Mouse (Mus musculus): ENCODE measurements around the gene Zfp52. TPM values are rescaled to one million over a fixed set of nuclear protein-coding genes. Genes with fewer than 3 reads are reported as not detected.

Gene Zfp52
- 3.3 and 4.0 TPM in 2 replicates for polyA plus RNA-seq (2011; ENCODE audit: insufficient read depth, insufficient read length, low replicate concordance, missing spikeins)

DNA sequence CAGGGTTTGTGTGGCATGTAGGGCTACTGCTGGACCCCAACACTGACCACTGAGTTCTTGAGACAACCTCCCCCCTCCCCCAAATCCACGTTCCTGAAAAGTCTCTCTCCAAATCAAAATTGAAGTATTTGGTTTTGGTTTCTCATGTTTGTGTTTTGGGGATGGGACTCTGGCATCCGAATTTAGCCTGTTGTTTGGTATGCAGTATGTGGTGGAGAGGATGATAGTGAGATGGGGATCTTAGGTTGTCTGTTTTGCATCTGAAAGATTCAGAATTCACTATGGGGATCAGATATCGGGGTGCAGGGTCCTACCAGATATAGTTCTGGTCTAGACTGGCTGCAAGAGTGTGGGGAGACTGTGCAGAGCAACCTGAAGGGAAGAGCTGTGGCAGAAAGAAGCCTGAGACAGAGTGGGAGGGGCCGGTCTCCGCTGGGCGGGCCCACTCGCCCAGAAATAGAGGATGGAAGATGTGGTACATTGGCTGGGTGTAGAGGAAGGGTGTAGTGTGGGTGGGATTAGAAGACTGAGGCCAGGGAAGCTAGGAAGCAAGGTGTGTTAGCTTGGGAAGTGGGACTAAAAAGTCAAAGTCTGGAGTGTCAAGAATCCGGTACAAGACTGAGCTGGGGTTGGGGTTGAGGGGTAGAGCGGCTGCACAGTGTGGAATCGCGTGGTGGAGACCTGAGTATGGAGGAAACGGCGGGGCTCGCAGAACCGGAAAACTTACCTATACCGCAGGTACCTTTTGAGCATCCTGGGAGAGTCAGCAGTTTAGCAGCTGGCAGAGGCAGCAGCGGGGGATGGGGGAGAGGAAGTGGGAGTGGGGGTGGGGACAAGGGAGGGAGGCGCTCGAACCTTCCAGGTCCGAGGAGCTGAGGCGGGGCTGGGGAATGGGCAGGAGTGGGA lies at the start of gene Zfp52:
Zfp52 (plus strand) TSS at position 444 of the 906 bp plus-strand sequence.
- under 1% methylated on average over 21 of the region's 21 CpGs for WGBS
- peak within 1 kb of the TSS; percentile 85 for H3K4me3 ChIP-seq (replicated peaks; ENCODE audit: control insufficient read depth, low read depth, low read length)
- peak within 1 kb of the TSS; percentile 74 for H3K27ac ChIP-seq (ENCODE audit: control insufficient read depth, insufficient read depth, low read depth, low read length, poor library complexity)
- no peaks in the 10 kb centered on the region; the same call in 1 of the 2 replicates for H3K4me1 ChIP-seq (ENCODE audit: control insufficient read depth, insufficient read depth, low read length)
- TF ChIP-seq CTCF (IDR thresholded peaks at IDR 0.05; ENCODE audit: control insufficient read depth, insufficient read depth, low read length): no peak
- no peak for TF ChIP-seq POLR2A (IDR thresholded peaks at IDR 0.05; ENCODE audit: borderline replicate concordance, control insufficient read depth, low read depth, low read length)

DNA sequence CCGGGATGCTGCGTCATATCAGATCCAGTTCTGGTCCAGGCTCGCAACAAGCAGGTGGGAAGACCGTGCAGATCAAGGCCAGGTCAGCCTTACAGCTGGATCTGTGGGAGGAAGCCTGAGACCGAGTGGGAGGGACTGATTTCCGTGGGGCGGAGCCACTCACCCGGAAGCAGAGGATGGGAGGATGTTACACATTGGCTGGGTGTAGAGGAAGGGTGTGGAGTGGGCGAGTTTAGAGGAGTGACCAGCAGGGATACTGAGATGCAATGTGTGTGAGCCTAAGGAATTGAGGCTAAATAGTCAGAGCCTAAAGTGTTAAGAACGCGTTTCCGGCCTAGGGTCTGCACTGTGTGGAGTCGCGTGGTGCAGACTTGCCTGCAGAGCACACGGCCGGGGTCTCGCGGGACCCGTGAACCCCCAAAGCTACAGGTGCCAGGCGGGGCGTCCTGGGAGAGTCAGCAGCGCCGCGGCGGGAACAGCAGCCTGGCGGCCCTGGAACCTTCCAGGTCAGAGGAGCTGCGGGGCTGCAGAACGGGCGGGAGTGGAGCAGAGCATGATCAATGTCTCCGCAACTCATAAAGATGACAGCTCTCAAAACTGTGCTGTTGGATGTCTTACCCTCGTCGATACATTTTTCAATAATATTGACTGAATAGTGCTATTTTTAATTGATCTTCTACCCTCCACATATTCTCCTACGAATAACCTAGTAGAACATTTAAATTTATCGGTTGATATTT lies 46.4 kb upstream of the Zfp52 start, which contains the start of gene Zfp53:
Zfp53 (plus strand) TSS at position 239 of the 740 bp plus-strand sequence.
- Histone ChIP-seq H3K4me3 (replicated peaks; ENCODE audit: control insufficient read depth, low read depth, low read length) (peak within 1 kb of the TSS; percentile 89), H3K27ac (ENCODE audit: control insufficient read depth, insufficient read depth, low read depth, low read length, poor library complexity) (peak within 1 kb of the TSS; percentile 70), H3K4me1 (ENCODE audit: control insufficient read depth, insufficient read depth, low read length) (peaks cover 2% of the 10 kb centered on the region; the same call in 1 of the 2 replicates)
- WGBS: 1% methylated on average over 32 of the region's 34 CpGs
- TF ChIP-seq POLR2A (IDR thresholded peaks at IDR 0.05; ENCODE audit: borderline replicate concordance, control insufficient read depth, low read depth, low read length): peak; percentile 41
- TF ChIP-seq CTCF (IDR thresholded peaks at IDR 0.05; ENCODE audit: control insufficient read depth, insufficient read depth, low read length): no peak

DNA sequence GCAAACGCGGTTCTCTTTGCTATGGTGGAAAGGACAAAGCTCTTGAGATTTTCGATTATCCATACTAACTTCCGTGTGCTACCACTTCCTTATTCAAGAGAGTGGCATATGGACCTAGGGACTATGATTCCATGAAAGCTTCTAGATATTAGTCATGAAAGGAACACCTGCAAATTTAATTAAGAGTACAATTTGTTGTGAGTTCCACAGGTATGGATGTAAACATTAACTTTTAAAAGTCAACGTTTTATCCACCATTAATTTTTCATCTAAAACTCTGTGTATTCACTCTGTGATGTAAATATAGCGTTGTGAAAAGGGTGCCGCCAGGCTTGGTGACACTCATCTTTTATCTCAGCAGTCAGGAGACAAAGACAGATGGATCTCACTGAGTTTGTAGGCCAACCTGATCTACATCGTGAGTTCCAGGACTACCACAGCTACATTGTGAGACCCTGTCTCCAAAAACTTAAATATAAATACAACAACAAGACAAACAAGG lies 45.8 kb upstream of the Zfp52 start:
- TF ChIP-seq POLR2A (IDR thresholded peaks at IDR 0.05; ENCODE audit: borderline replicate concordance, control insufficient read depth, low read depth, low read length) (no peak), CTCF (IDR thresholded peaks at IDR 0.05; ENCODE audit: control insufficient read depth, insufficient read depth, low read length) (no peak)
- Histone ChIP-seq H3K27ac (ENCODE audit: control insufficient read depth, insufficient read depth, low read depth, low read length, poor library complexity) (no peak overlapping the region), H3K4me3 (replicated peaks; ENCODE audit: control insufficient read depth, low read depth, low read length) (peak overlapping the region; percentile 89), H3K4me1 (ENCODE audit: control insufficient read depth, insufficient read depth, low read length) (peaks cover 2% of the 10 kb centered on the region; the same call in 1 of the 2 replicates)
- WGBS: 3% methylated on average over 8 of the region's 8 CpGs

DNA sequence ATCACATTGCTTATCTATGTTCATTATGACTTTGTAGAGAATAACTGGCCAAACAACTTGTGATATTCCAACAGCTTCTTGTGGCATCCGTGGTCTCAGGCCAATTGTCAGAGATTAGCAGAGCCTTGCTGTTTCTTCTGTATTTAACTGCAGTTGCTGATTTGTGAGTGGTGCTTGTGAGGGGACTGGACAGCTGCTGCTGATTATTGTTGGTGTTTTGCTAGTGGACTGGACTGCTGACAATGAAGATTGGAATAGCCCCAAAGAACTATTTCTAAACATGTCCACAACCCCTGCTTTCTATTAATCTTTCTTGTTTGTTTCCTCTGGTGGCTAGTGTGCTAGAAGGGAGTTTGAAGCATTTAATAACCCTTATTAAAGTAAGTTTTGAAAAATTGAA lies 34.0 kb upstream of the Zfp52 start:
- TF ChIP-seq POLR2A (IDR thresholded peaks at IDR 0.05; ENCODE audit: borderline replicate concordance, control insufficient read depth, low read depth, low read length) (no peak), CTCF (IDR thresholded peaks at IDR 0.05; ENCODE audit: control insufficient read depth, insufficient read depth, low read length) (no peak)
- no peaks in the 10 kb centered on the region for H3K4me1 ChIP-seq (ENCODE audit: control insufficient read depth, insufficient read depth, low read length)
- no peak overlapping the region for H3K4me3 ChIP-seq (replicated peaks; ENCODE audit: control insufficient read depth, low read depth, low read length)
- 55% methylated on average over 1 of the region's 1 CpGs for WGBS
- no peak overlapping the region for H3K27ac ChIP-seq (ENCODE audit: control insufficient read depth, insufficient read depth, low read depth, low read length, poor library complexity)

DNA sequence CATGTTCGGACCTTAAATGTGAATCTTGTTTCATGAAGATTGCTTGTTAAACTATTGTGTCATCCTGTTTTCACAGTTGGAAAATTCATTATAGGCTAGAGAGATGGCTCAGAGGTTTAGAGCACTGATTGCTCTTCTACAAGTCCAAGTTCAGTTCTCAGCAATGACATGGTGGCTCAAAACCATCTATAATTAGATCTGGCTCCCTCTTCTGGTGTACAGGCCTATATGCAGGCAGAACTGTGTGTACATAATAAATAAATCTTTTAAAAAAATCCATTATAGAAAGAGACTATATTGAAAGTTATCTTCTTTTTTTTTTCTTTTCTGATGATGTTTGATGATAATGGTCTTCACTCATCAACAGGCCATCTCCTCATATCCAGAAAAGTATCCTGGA lies 30.8 kb upstream of the Zfp52 start:
- no peak overlapping the region for H3K27ac ChIP-seq (ENCODE audit: control insufficient read depth, insufficient read depth, low read depth, low read length, poor library complexity)
- TF ChIP-seq POLR2A (IDR thresholded peaks at IDR 0.05; ENCODE audit: borderline replicate concordance, control insufficient read depth, low read depth, low read length) (no peak), CTCF (IDR thresholded peaks at IDR 0.05; ENCODE audit: control insufficient read depth, insufficient read depth, low read length) (no peak)
- H3K4me3 ChIP-seq (replicated peaks; ENCODE audit: control insufficient read depth, low read depth, low read length): no peak overlapping the region
- no peaks in the 10 kb centered on the region for H3K4me1 ChIP-seq (ENCODE audit: control insufficient read depth, insufficient read depth, low read length)
- WGBS: 88% methylated on average over 1 of the region's 1 CpGs

DNA sequence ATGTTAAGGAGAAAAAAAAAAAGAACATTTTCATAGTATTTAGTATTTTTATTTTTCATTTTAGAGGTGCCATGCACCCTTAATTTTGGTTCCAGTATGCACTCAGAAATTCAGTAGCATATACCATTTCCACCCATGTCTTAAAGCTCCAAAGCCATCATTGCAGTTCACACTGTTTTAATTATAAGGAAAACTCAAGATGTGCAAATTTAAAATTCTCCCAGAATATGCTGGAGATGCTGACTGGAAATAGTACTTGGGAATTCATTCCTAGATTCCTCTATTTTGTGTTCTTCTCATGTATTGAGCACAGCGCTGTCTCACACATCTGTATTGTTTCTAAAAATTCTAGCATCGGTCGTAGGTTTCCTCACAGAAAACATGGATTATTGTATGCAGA lies 29.1 kb upstream of the Zfp52 start:
- Histone ChIP-seq H3K27ac (ENCODE audit: control insufficient read depth, insufficient read depth, low read depth, low read length, poor library complexity) (no peak overlapping the region), H3K4me3 (replicated peaks; ENCODE audit: control insufficient read depth, low read depth, low read length) (no peak overlapping the region), H3K4me1 (ENCODE audit: control insufficient read depth, insufficient read depth, low read length) (no peaks in the 10 kb centered on the region)
- TF ChIP-seq CTCF (IDR thresholded peaks at IDR 0.05; ENCODE audit: control insufficient read depth, insufficient read depth, low read length) (no peak), POLR2A (IDR thresholded peaks at IDR 0.05; ENCODE audit: borderline replicate concordance, control insufficient read depth, low read depth, low read length) (no peak)
- WGBS: 89% methylated on average over 3 of the region's 3 CpGs

DNA sequence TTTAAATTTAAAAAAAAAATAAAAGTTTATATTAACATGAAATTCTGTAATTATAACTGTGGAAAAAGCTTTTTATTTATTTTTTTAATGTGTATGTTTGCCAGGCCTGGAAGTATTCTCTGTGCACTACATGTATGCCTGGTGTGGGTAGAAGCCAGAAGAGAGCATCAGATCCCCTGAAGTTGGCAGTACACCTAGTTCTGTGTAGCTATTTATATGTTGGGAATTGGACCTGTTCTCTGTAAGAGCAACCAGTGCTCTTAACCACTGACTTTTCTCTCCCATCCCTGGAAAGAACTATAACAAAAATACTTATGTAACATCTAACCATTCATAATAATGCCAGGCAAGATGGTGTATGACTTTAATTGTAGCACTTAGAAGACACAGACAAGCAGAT lies 25.6 kb upstream of the Zfp52 start:
- H3K27ac ChIP-seq (ENCODE audit: control insufficient read depth, insufficient read depth, low read depth, low read length, poor library complexity): no peak overlapping the region
- no peak overlapping the region for H3K4me3 ChIP-seq (replicated peaks; ENCODE audit: control insufficient read depth, low read depth, low read length)
- no peaks in the 10 kb centered on the region for H3K4me1 ChIP-seq (ENCODE audit: control insufficient read depth, insufficient read depth, low read length)
- TF ChIP-seq POLR2A (IDR thresholded peaks at IDR 0.05; ENCODE audit: borderline replicate concordance, control insufficient read depth, low read depth, low read length) (no peak), CTCF (IDR thresholded peaks at IDR 0.05; ENCODE audit: control insufficient read depth, insufficient read depth, low read length) (no peak)

All from bone marrow, adult 2 months (tissue).